32 mouse cellular contexts compared by ENCODE assay signal in genomic region chr7:25439124-25439822, GRCm38 (mm10). TPM values are rescaled to one million over a fixed set of nuclear protein-coding genes. Genes with fewer than 3 reads are reported as not detected.
DNase-seq lines count a peak whose midpoint lies in the region; ATAC-seq and TF ChIP-seq lines count a peak whose summit lies in the region.
"Had no signal": no experiment of that assay in that cellular context is flagged by ENCODE, and none has a peak within 500 bp of the region (broad histone marks: within the 10 kb centered on the region; RNA-seq: fewer than 3 reads in every experiment).

No protein-coding gene starts in this region.

- H3K4me3 ChIP-seq in heart, adult 2 months = no peak overlapping the region
- no peak overlapping the region for H3K4me3 ChIP-seq in heart, embryonic 12.5 days
- H3K4me3 ChIP-seq in midbrain, embryonic 11.5 days (ENCODE audit: low read depth, low read length) = no peak overlapping the region
- no peak overlapping the region for H3K4me3 ChIP-seq in midbrain, embryonic 10.5 days
- H3K4me3 ChIP-seq: embryonic facial prominence, embryonic 15.5 days; forebrain, embryonic 13.5 days; heart, embryonic 15.5 days; hindbrain, embryonic 12.5 days; limb, embryonic 12.5 days; liver, embryonic 15.5 days; midbrain, embryonic 12.5 days; myocyte; neural tube, embryonic 12.5 days had no signal

- DNase-seq in heart, adult 2 months = no peak
- DNase-seq in midbrain, embryonic 11.5 days (ENCODE audit: low spot score, missing footprints) = peak; percentile 35
- no peak for DNase-seq in midbrain, embryonic 10.5 days (ENCODE audit: low spot score)
- peak; percentile 64 for DNase-seq in lung, postnatal 36 days
- DNase-seq in ovary, postnatal 14 days (ENCODE audit: low spot score) = no peak
- DNase-seq in kidney, postnatal 36 days = no peak
- DNase-seq: adrenal gland, postnatal 25 days; cerebellum, adult 11-12 months; cerebellum, adult 9-11 months; gastrocnemius, postnatal 25 days; heart, adult 18-20 months; kidney, adult 8-10 months; thymus, adult 18-20 months; thymus, postnatal 25 days had no signal

- no peak for TF ChIP-seq EP300 in heart, adult 2 months (IDR thresholded peaks at IDR 0.05; ENCODE audit: insufficient read depth, low read depth, low read length)

- no peak for ATAC-seq in heart, embryonic 12.5 days (ENCODE audit: insufficient number of reproducible peaks, low FRiP score)
- no peak for ATAC-seq in midbrain, embryonic 11.5 days (ENCODE audit: low FRiP score)
- ATAC-seq: CD4-positive, CD25-positive, alpha-beta regulatory T cell, adult 4 months; forebrain, embryonic 13.5 days had no signal

- H3K4me2 ChIP-seq in heart, embryonic 12.5 days = no peak overlapping the region
- no peak overlapping the region for H3K4me2 ChIP-seq in midbrain, embryonic 11.5 days
- H3K4me2 ChIP-seq: embryonic facial prominence, embryonic 15.5 days; forebrain, embryonic 13.5 days; heart, embryonic 15.5 days; hindbrain, embryonic 12.5 days; limb, embryonic 12.5 days; liver, embryonic 15.5 days; midbrain, embryonic 12.5 days; neural tube, embryonic 12.5 days had no signal

- intact Hi-C loops in heart, adult 2 months (cut with DNase I) = no loop called here

- no peak for TF ChIP-seq CTCF in heart, adult 2 months (IDR thresholded peaks at IDR 0.05)

- WGBS in heart, adult 2 months = 52% methylated on average over 8 of the region's 8 CpGs
- 73% methylated on average over 8 of the region's 8 CpGs for WGBS in heart, embryonic 12.5 days
- WGBS in midbrain, embryonic 11.5 days = 91% methylated on average over 8 of the region's 8 CpGs
- WGBS in midbrain, embryonic 10.5 days = 94% methylated on average over 8 of the region's 8 CpGs

- peaks cover 3% of the 10 kb centered on the region for H3K36me3 ChIP-seq in heart, adult 2 months (ENCODE audit: control insufficient read depth, insufficient read depth, low read length)
- no peaks in the 10 kb centered on the region for H3K36me3 ChIP-seq in heart, embryonic 12.5 days
- H3K36me3 ChIP-seq in midbrain, embryonic 11.5 days (ENCODE audit: control insufficient read depth, insufficient read depth, low read length) = no peaks in the 10 kb centered on the region
- no peaks in the 10 kb centered on the region for H3K36me3 ChIP-seq in midbrain, embryonic 10.5 days
- H3K36me3 ChIP-seq: embryonic facial prominence, embryonic 15.5 days; heart, embryonic 15.5 days; hindbrain, embryonic 12.5 days; limb, embryonic 12.5 days; liver, embryonic 15.5 days; midbrain, embryonic 12.5 days; neural tube, embryonic 12.5 days had no signal

- H3K4me1 ChIP-seq in heart, adult 2 months (ENCODE audit: control insufficient read depth, insufficient read depth, low read length) = peaks cover 28% of the 10 kb centered on the region
- no peaks in the 10 kb centered on the region for H3K4me1 ChIP-seq in heart, embryonic 12.5 days (replicated peaks)
- no peaks in the 10 kb centered on the region for H3K4me1 ChIP-seq in midbrain, embryonic 11.5 days (ENCODE audit: control insufficient read depth, insufficient read depth, low read length)
- peaks cover 4% of the 10 kb centered on the region; the same call in 1 of the 2 replicates for H3K4me1 ChIP-seq in midbrain, embryonic 10.5 days
- H3K4me1 ChIP-seq: forebrain, embryonic 13.5 days; heart, embryonic 15.5 days; midbrain, embryonic 12.5 days; neural tube, embryonic 12.5 days had no signal

- no peaks in the 10 kb centered on the region for H3K79me2 ChIP-seq in heart, adult 2 months (replicated peaks; ENCODE audit: control insufficient read depth, insufficient read depth, low read length)

- H3K27ac ChIP-seq in heart, adult 2 months = 0 out of 2 replicates have a peak overlapping the region, but pooled peaks have one; percentile 18
- no peak overlapping the region for H3K27ac ChIP-seq in heart, embryonic 12.5 days (ENCODE audit: poor library complexity, severe bottlenecking)
- no peak overlapping the region for H3K27ac ChIP-seq in midbrain, embryonic 11.5 days (ENCODE audit: low read depth, low read length)
- H3K27ac ChIP-seq in midbrain, embryonic 10.5 days (replicated peaks) = no peak overlapping the region
- H3K27ac ChIP-seq: embryonic facial prominence, embryonic 15.5 days; forebrain, embryonic 13.5 days; heart, embryonic 15.5 days; hindbrain, embryonic 12.5 days; kidney, postnatal 0 days; limb, embryonic 12.5 days; midbrain, embryonic 12.5 days; neural tube, embryonic 12.5 days had no signal

- H3K27me3 ChIP-seq in heart, adult 2 months (ENCODE audit: control insufficient read depth, insufficient read depth, low read length) = no peaks in the 10 kb centered on the region
- H3K27me3 ChIP-seq in heart, embryonic 12.5 days (replicated peaks) = no peaks in the 10 kb centered on the region
- H3K27me3 ChIP-seq in midbrain, embryonic 11.5 days (ENCODE audit: control insufficient read depth, insufficient read depth, low read length) = no peaks in the 10 kb centered on the region
- H3K27me3 ChIP-seq in midbrain, embryonic 10.5 days (ENCODE audit: low read depth, poor library complexity, severe bottlenecking) = no peaks in the 10 kb centered on the region
- H3K27me3 ChIP-seq: embryonic facial prominence, embryonic 15.5 days; forebrain, embryonic 13.5 days; heart, embryonic 15.5 days; hindbrain, embryonic 12.5 days; limb, embryonic 12.5 days; liver, embryonic 15.5 days; midbrain, embryonic 12.5 days; neural tube, embryonic 12.5 days had no signal

- TF ChIP-seq POLR2A in heart, adult 2 months (IDR thresholded peaks at IDR 0.05; ENCODE audit: insufficient read depth, low read depth, low read length) = no peak

- H3K9me3 ChIP-seq in heart, embryonic 12.5 days (replicated peaks) = no peaks in the 10 kb centered on the region
- no peaks in the 10 kb centered on the region for H3K9me3 ChIP-seq in midbrain, embryonic 11.5 days (ENCODE audit: control insufficient read depth, low read length)
- H3K9me3 ChIP-seq in midbrain, embryonic 10.5 days (replicated peaks) = no peaks in the 10 kb centered on the region
- H3K9me3 ChIP-seq: embryonic facial prominence, embryonic 15.5 days; forebrain, embryonic 13.5 days; heart, embryonic 15.5 days; hindbrain, embryonic 12.5 days; limb, embryonic 12.5 days; liver, embryonic 15.5 days; midbrain, embryonic 12.5 days; neural tube, embryonic 12.5 days had no signal

- H3K9ac ChIP-seq in heart, adult 2 months (ENCODE audit: low read depth, low read length) = no peak overlapping the region
- H3K9ac ChIP-seq in heart, embryonic 12.5 days = no peak overlapping the region
- H3K9ac ChIP-seq in midbrain, embryonic 11.5 days (ENCODE audit: low read length) = no peak overlapping the region
- H3K9ac ChIP-seq: embryonic facial prominence, embryonic 15.5 days; forebrain, embryonic 13.5 days; heart, embryonic 15.5 days; hindbrain, embryonic 12.5 days; limb, embryonic 12.5 days; liver, embryonic 15.5 days; midbrain, embryonic 12.5 days; neural tube, embryonic 12.5 days had no signal

RNA-seq across cellular contexts. Expression of gene Cxcl17, which starts 26.6 kb away (rescaled TPM):
- not detected for total RNA-seq in heart, adult 2 months (2021)
- polyA plus RNA-seq in heart, adult 2 months (2012; rRNA removed) = 8.1 TPM in 1 of 2 replicates, not detected in the other
- polyA plus RNA-seq in heart, embryonic 12.5 days (2016; fragmentation: Nextera tagmentation; extraction: Ambion mirVana) = not detected in 2 replicates
- polyA plus RNA-seq in midbrain, embryonic 11.5 days (2014; fragmentation: Nextera tagmentation; extraction: Ambion mirVana) = 0.18 and 0.22 TPM in 2 replicates
- polyA plus RNA-seq in midbrain, embryonic 10.5 days (2016; fragmentation: Nextera tagmentation; extraction: Ambion mirVana) = 0.31 and 0.37 TPM in 2 replicates
- total RNA-seq: adrenal gland, postnatal 25 days; gastrocnemius, postnatal 25 days; heart, postnatal 25 days; left cerebral cortex, adult 18-20 months; left cerebral cortex, postnatal 14 days; liver, adult 2 months; megakaryocyte progenitor cell, adult 5-6 weeks; midbrain, postnatal 0 days had no signal
- polyA plus RNA-seq: CD4-positive, CD25-positive, alpha-beta regulatory T cell, adult 4 months; liver, adult 2 months; liver, embryonic 15.5 days had no signal

RNA-seq across cellular contexts. Expression of gene Ceacam1, which starts 38.1 kb away (rescaled TPM):
- 10 to 100 TPM; 13.5 to 14.6 TPM for total RNA-seq in heart, adult 2 months (2021)
- 9.8 and 17.3 TPM in 2 replicates for polyA plus RNA-seq in heart, adult 2 months (2012; rRNA removed)
- polyA plus RNA-seq in heart, embryonic 12.5 days (2016; fragmentation: Nextera tagmentation; extraction: Ambion mirVana) = 2.1 and 2.4 TPM in 2 replicates
- 0.45 and 0.54 TPM in 2 replicates for polyA plus RNA-seq in midbrain, embryonic 11.5 days (2014; fragmentation: Nextera tagmentation; extraction: Ambion mirVana)
- 0.53 and 0.61 TPM in 2 replicates for polyA plus RNA-seq in midbrain, embryonic 10.5 days (2016; fragmentation: Nextera tagmentation; extraction: Ambion mirVana)
- polyA plus RNA-seq: myocyte had no signal

RNA-seq across cellular contexts. Expression of gene Lipe, which starts 40.8 kb away (rescaled TPM):
- 10 to 100 TPM; 42.7 to 44.1 TPM for total RNA-seq in heart, adult 2 months (2021)
- 63.0 and 97.8 TPM in 2 replicates for polyA plus RNA-seq in heart, adult 2 months (2012; rRNA removed)
- 4.1 and 5.9 TPM in 2 replicates for polyA plus RNA-seq in heart, embryonic 12.5 days (2016; fragmentation: Nextera tagmentation; extraction: Ambion mirVana)
- 1.7 and 2.3 TPM in 2 replicates for polyA plus RNA-seq in midbrain, embryonic 11.5 days (2014; fragmentation: Nextera tagmentation; extraction: Ambion mirVana)
- polyA plus RNA-seq in midbrain, embryonic 10.5 days (2016; fragmentation: Nextera tagmentation; extraction: Ambion mirVana) = 4.7 and 7.0 TPM in 2 replicates

Comparison
In these comparisons a context has a peak if more than half of its experiments do, and no peak if none do; other contexts are left out.
1. DNase-seq: peak in midbrain, embryonic 11.5 days (single experiment) and lung, postnatal 36 days (single experiment); none in heart, adult 2 months (0 of 2), midbrain, embryonic 10.5 days (single experiment), ovary, postnatal 14 days (single experiment) and kidney, postnatal 36 days (0 of 2).